Mouse (Mus musculus) megakaryocyte, adult 5-6 weeks (primary cell): ENCODE results near the gene Agpat3. TPM values are rescaled to one million over a fixed set of nuclear protein-coding genes. Genes with fewer than 3 reads are reported as not detected.
A peak's percentile ranks its signal among the peaks of the same experiment; 100 is the strongest.

ENCODE experiments used
- ATAC-seq: 2 replicates; pipeline ENCODE4 v1.8.0; 2016; ENCODE audit warnings: mild to moderate bottlenecking, inconsistent platforms; ENCODE audit not compliant: poor library complexity, severe bottlenecking
- total RNA-seq, 2 experiments: library from RNA; stranded (forward) in 1 of 2; stranded (reverse) in 1 of 2; fragments of 153-499, 151-499 nt in 1 of 2; fragments of 221-1000, 200-1000 nt in 1 of 2; gene quantifications; 2 replicates each; pipeline versions ENCODE4 v1.2.3 to v1.2.4; 2015 to 2017

Agpat3 gene
- total RNA-seq (2015) (1.8 and 2.4 TPM in 2 replicates), total RNA-seq (2017) (2.8 and 5.2 TPM in 2 replicates)

GRCm38 (mm10) chr10:78351887-78352665 is at the start of gene Agpat3:
Gene Agpat3, minus strand, starts transcription at chr10:78352489.
- ATAC-seq, result peak; percentile 40; the same call in 1 of the 2 replicates

DNA sequence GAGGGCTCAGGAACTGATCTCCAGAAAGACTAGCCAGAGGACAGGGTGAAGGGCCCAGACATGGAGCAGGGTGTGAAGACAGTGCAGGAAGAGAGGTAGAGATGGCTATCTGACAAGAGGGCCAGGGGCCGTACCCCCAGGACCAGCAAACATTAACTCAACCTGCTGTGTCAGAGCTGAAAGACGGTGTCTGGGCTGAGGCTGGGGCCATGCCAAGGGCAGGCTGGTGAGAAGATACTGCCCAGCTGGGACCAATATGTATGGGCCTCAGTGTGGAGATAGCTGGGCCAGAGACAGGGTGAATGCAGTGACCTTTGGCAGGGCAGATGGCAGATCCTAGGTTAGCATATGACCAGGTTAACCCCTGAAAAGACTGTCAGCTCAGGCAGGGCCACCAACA is 48.8 kb upstream of the Agpat3 start:
- ATAC-seq, result no peak

GRCm38 (mm10) chr10:78399090-78399657 is 46.9 kb upstream of the Agpat3 start:
- no peak for ATAC-seq

GRCm38 (mm10) chr10:78396625-78396885 is 44.3 kb upstream of the Agpat3 start:
- ATAC-seq, result no peak

GRCm38 (mm10) chr10:78395819-78396624 is 43.7 kb upstream of the Agpat3 start:
- peak; percentile 84 for ATAC-seq

DNA sequence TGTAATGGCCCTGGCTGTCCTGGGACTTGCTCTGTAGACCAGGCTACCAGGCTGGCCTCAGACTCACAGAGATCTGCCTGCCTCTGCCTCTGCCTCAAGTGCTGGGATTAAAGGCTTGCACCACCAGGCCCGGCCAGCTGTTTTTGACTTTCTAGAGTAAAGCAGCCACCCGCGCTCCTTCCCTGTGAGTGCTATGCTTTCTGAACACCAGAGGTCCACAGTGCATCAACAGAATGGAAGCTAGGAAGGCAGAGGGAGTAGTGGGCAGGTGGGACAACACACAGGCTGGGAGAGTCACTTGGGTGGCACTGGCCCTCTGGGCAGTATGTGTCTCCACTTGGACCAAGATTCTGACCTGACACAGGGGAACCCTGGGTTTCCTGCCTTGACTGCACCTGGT is 43.1 kb upstream of the Agpat3 start:
- no peak for ATAC-seq

GRCm38 (mm10) chr10:78392072-78392471 is 39.8 kb upstream of the Agpat3 start:
- ATAC-seq, result peak; percentile 75

GRCm38 (mm10) chr10:78390982-78391470 is 38.7 kb upstream of the Agpat3 start:
- ATAC-seq, result no peak

- ATAC-seq, result no peak
These were observed 36.1 kb upstream of the Agpat3 start for GRCm38 (mm10) chr10:78388216-78388980.

DNA sequence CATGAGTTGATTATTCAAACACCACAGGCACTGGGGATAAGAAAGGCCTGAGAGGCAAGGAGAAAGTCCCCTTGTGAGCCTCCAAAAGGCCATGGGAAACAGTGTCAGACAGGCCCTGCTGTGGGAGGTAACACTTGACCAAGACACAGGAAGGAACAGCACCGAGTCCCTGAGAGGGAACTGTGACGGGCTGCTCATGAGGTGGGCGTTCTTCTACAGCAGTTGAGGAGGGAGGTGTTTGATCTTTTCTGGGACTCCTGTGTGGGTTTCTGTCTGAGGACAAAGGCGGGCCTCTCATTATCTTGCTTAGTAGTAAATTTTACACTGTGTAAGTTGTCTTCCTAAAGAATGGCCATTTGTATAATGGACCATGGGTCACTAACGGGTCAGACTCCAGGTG is 33.2 kb upstream of the Agpat3 start:
- ATAC-seq, result no peak

GRCm38 (mm10) chr10:78383567-78383966 is 31.3 kb upstream of the Agpat3 start:
- no peak for ATAC-seq

- ATAC-seq, result no peak
These were observed 26.2 kb upstream of the Agpat3 start for GRCm38 (mm10) chr10:78378516-78378915.

DNA sequence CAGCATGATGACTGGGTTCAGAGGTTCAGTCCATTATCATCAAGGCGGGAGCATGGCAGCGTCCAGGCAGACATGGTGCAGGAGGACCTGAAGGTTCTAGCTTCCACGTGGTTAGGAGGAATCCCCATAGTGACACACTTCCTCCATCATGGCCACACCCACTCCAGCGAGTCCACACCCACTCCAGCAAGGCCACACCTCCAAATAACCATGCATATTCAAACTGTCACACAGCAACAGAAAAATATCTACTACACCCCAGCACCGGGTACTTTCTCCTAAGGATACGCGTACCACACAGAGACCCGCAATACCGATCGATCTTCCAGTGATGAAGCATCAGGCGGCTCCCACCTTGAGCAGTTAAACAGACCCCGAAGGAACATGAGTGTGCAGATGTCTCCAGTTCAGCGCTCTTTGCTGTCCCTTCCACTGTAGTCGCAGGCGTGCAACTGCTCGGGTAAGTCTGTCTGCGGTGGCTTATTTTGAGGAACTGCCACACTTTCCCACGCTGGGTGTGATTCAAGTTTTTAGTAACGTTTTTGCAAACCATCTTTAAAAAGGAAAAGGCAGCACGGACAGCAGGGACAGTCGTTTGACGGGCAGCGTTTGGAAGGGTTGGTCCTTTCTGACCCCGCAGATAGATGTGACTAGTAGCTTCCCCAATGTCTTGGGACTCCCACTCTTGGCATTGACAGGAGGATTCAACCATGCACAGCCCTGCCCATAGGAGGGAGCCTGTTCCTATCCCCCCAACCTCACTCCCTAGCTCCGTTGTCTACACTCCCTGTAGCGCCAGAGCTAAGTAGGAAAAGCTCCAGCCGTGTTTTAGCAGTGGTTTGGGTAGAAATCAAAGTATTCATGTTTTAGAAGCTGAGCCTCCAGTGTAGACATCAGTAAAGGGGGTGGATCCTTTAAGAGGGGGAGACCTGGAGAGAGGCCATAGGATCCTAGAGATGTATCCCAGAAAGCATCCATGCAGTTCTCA is 20.7 kb upstream of the Agpat3 start:
- peak; percentile 89 for ATAC-seq

DNA sequence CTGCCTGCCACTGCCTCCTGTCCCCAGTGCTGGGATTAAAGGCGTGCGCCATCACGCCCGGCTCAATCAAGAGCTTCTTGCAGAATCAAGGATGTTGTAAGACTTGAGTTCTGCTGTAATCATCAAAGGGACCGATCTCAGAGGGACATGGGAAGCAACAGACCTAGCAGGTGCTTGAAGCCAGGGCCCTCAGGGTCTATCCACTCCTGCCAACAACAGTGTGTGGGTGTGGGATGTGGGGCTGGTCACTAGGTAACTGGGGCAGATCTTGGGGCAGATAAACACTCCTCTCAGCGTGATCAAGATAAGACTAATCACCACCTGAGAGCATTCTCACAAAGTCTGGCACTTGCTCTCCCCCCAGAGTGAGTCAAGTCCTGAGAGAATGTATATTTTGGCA is 19.5 kb upstream of the Agpat3 start:
- ATAC-seq, result no peak

GRCm38 (mm10) chr10:78367586-78367985 is 15.3 kb upstream of the Agpat3 start:
- no peak for ATAC-seq

- ATAC-seq, result peak; percentile 26
These were observed 14.6 kb upstream of the Agpat3 start for GRCm38 (mm10) chr10:78366851-78367312.

GRCm38 (mm10) chr10:78366195-78366834 is 14.0 kb upstream of the Agpat3 start:
- ATAC-seq, result no peak

- no peak for ATAC-seq
These were observed 13.3 kb upstream of the Agpat3 start for GRCm38 (mm10) chr10:78365555-78365954.

DNA sequence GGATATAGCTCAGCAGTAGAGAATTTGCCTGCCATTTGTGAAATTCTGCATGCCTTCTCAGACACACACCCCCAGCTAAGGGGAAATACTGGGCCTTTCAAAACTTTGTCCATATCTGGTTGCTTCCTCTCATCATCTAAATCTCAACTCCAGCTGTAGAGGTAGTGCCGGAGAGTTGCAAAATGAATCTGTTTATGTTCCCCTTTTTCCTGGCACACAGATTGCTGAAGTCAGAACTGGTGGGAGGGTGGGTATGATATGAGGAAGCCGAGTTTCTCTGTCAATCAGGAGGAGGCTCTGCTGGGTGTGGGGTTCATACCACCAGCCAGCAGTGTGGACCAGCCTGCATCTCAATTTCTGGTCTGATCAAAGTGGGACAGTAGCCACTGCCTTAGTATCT is 11.8 kb upstream of the Agpat3 start:
- ATAC-seq, result peak; percentile 96
